Mouse (Mus musculus) CH12.LX (cell line): Measurements from ENCODE around the gene Olfr1373. TPM values are rescaled to one million over a fixed set of nuclear protein-coding genes. Genes with fewer than 3 reads are reported as not detected.
A peak's percentile ranks its signal among the peaks of the same experiment; 100 is the strongest.
"Not testable (repeated sequence)": the region's sequence is repeated elsewhere in the genome, so short reads cannot be mapped to it uniquely, and the experiment has no call there.

ENCODE experiments used
- DNase-seq: peaks from one replicate; pipeline ENCODE4 v3.0.0-alpha.2; 2013; ENCODE audit errors: extremely low read depth
- H3K27ac ChIP-seq: 2 replicates; pipeline ENCODE4 v1.5.1; 2012; ENCODE audit warnings: low read depth, mild to moderate bottlenecking, control low read depth, moderate library complexity; ENCODE audit not compliant: insufficient read depth
- H3K27me3 ChIP-seq: replicated peaks from 2 replicates; pipeline ENCODE3; 2012; ENCODE audit warnings: inconsistent platforms
- H3K36me3 ChIP-seq, 2 experiments: replicated peaks in 1 of 2; 2 replicates each; pipeline versions ENCODE3 to v1.6.1; 2012; ENCODE audit warnings: inconsistent platforms in 1 of 2, low read length in 1 of 2, mild to moderate bottlenecking in 1 of 2, mixed read lengths in 1 of 2, moderate library complexity in 1 of 2; ENCODE audit not compliant: control insufficient read depth in 1 of 2, insufficient read depth in 1 of 2
- H3K4me1 ChIP-seq, 2 experiments: 2 replicates each; pipeline ENCODE4 v1.6.1; 2012; ENCODE audit warnings: inconsistent platforms in 1 of 2, moderate library complexity in 1 of 2; ENCODE audit not compliant: insufficient read depth in 2 of 2, control insufficient read depth in 1 of 2
- H3K4me2 ChIP-seq: 2 replicates; pipeline ENCODE4 v1.6.1; 2012; ENCODE audit warnings: low read depth, mild to moderate bottlenecking, control low read depth; ENCODE audit not compliant: poor library complexity, insufficient read depth, severe bottlenecking
- H3K4me3 ChIP-seq, 3 experiments: fragments of 150-350 bp in 1 of 3; sonication (generic) in 1 of 3; replicated peaks in 1 of 3; 2 replicates each; pipeline versions ENCODE3 to v1.5.1; 2011 to 2012; ENCODE audit warnings: low read depth in 2 of 3, low read length in 2 of 3, mild to moderate bottlenecking in 2 of 3, moderate library complexity in 2 of 3, control low read depth in 1 of 3, improper control_type of control experiment in 1 of 3, inconsistent platforms in 1 of 3, mixed read lengths in 1 of 3; ENCODE audit not compliant: poor library complexity in 1 of 3
- H3K79me2 ChIP-seq: replicated peaks from 2 replicates; pipeline ENCODE4 v1.6.1; 2012; ENCODE audit warnings: mild to moderate bottlenecking, moderate library complexity; ENCODE audit not compliant: control insufficient read depth, poor library complexity, insufficient read depth, severe bottlenecking; ENCODE audit errors: extremely low read depth
- H3K9ac ChIP-seq: 2 replicates; pipeline ENCODE4 v1.6.1; 2012; ENCODE audit warnings: low read depth, mild to moderate bottlenecking, control low read depth, moderate library complexity; ENCODE audit not compliant: insufficient read depth
- H3K9me3 ChIP-seq: replicated peaks from 2 replicates; pipeline ENCODE3; 2012; ENCODE audit warnings: low read length, inconsistent platforms, mixed read lengths
- BHLHE40 ChIP-seq: IDR thresholded peaks from 2 replicates; pipeline ENCODE4 v1.6.1; 2011; ENCODE audit warnings: mild to moderate bottlenecking, low read depth, low read length, improper control_type of control experiment
- CTCF ChIP-seq, 2 experiments: IDR thresholded peaks in 1 of 2; conservative IDR thresholded peaks in 1 of 2; 2 replicates each; pipeline ENCODE4 v1.5.1; 2011 to 2012; ENCODE audit warnings: low read depth in 2 of 2, low read length in 2 of 2, improper control_type of control experiment in 1 of 2, inconsistent platforms in 1 of 2, mild to moderate bottlenecking in 1 of 2, moderate library complexity in 1 of 2
- RAD21 ChIP-seq: IDR thresholded peaks from 2 replicates; pipeline ENCODE4 v1.6.1; 2011; ENCODE audit warnings: low read depth, mild to moderate bottlenecking, low read length, improper control_type of control experiment, moderate library complexity
- SMC3 ChIP-seq: IDR thresholded peaks from 2 replicates; pipeline ENCODE4 v1.6.1; 2011; ENCODE audit warnings: low read depth, low read length, improper control_type of control experiment
- ZKSCAN1 ChIP-seq: IDR thresholded peaks from 2 replicates; pipeline ENCODE4 v1.6.1; 2012; ENCODE audit warnings: low read depth, inconsistent platforms, low read length, improper control_type of control experiment, borderline replicate concordance
- dilution Hi-C: fragments of 300-500 bp; cut with MboI; formaldehyde crosslinking; loops from 2 replicates; pipeline ENCODE4 v1.14.3; 2020; ENCODE audit warnings: low sequenced_read_pairs; ENCODE audit not compliant: extremely low pct_unique_long_range_greater_than_20kb, extremely low pct_ligation_motif_present
- in situ Hi-C: fragments of 300-500 bp; cut with MboI; formaldehyde crosslinking; loops from 3 replicates; pipeline ENCODE4 v1.14.3; 2019; ENCODE audit warnings: low sequenced_read_pairs, low pct_ligation_motif_present, low pct_unique_long_range_greater_than_20kb, mixed read lengths
- polyA plus RNA-seq: library from polyadenylated mRNA; unstranded; fragments of >175 nt; gene quantifications from 2 replicates; pipeline ENCODE4 v1.2.1, GENCODE M21; 2012; ENCODE audit warnings: low read depth; ENCODE audit not compliant: insufficient read length
- total RNA-seq, 2 experiments: library from RNA; depleted of rRNA; stranded (reverse); fragments of 300-350 nt in 1 of 2; fragments of >200 nt in 1 of 2; gene quantifications; 2 replicates each; pipeline ENCODE4 v1.2.3; 2012 to 2014

Olfr1373 gene
- not detected in 2 replicates for total RNA-seq (2012; rRNA removed)
- not detected in 2 replicates for total RNA-seq (2014; rRNA removed)
- not detected in 2 replicates for polyA plus RNA-seq

- dilution Hi-C loops, H3K9ac ChIP-seq, H3K4me1 ChIP-seq, H3K4me2 ChIP-seq, H3K27me3 ChIP-seq, H3K36me3 ChIP-seq, H3K4me3 ChIP-seq, H3K79me2 ChIP-seq, H3K27ac ChIP-seq, DNase-seq, H3K9me3 ChIP-seq: not testable (repeated sequence)
- in situ Hi-C loops: loop anchor here (10.0 kb wide), 1 partner anchor 79 kb away; no protein-coding TSS in a partner anchor
Observed at GRCm38 (mm10) chr11:52145428-52145827, at the start of gene Olfr1373. Olfr1373 (minus strand) TSS chr11:52145528.

- H3K9ac ChIP-seq, in situ Hi-C loops, H3K36me3 ChIP-seq, H3K9me3 ChIP-seq, dilution Hi-C loops, DNase-seq, H3K4me1 ChIP-seq, H3K4me3 ChIP-seq, H3K27ac ChIP-seq, H3K27me3 ChIP-seq, H3K79me2 ChIP-seq, H3K4me2 ChIP-seq: not testable (repeated sequence)
Observed at GRCm38 (mm10) chr11:52180651-52181050, 35.3 kb upstream of the Olfr1373 start.

GRCm38 (mm10) chr11:52179897-52180296 lies 34.6 kb upstream of the Olfr1373 start:
- H3K9ac ChIP-seq, in situ Hi-C loops, H3K27me3 ChIP-seq, H3K27ac ChIP-seq, DNase-seq, H3K79me2 ChIP-seq, dilution Hi-C loops, H3K4me1 ChIP-seq, H3K9me3 ChIP-seq: not testable (repeated sequence)
- TF ChIP-seq CTCF (conservative IDR thresholded peaks at IDR 0.05 in 1 of 2, IDR thresholded peaks at IDR 0.05 in 1 of 2; ENCODE audit: low read depth in 2 of 2, low read length in 2 of 2): peak in 1 of 2 experiments; percentile 42; a peak in 2 of 4 replicates
- peak; percentile 14 for TF ChIP-seq RAD21
- TF ChIP-seq SMC3: peak; percentile 32
- TF ChIP-seq, all 38 proteins: peak for 3; not testable (repeated sequence) for 35
- not testable (repeated sequence) for H3K4me2 ChIP-seq, H3K4me3 ChIP-seq, H3K36me3 ChIP-seq

GRCm38 (mm10) chr11:52168461-52168860 lies 23.1 kb upstream of the Olfr1373 start:
- dilution Hi-C loops: no loop called here
- peaks cover 0 to 4% of the 10 kb centered on the region in 2 experiments; a peak in 1 of 4 replicates for H3K4me1 ChIP-seq
- peak overlapping the region; percentile 92 for H3K4me2 ChIP-seq
- H3K9me3 ChIP-seq: no peaks in the 10 kb centered on the region
- peak; percentile 5 for DNase-seq
- no peaks in the 10 kb centered on the region for H3K36me3 ChIP-seq
- H3K9ac ChIP-seq: no peak overlapping the region
- peak overlapping the region in 2 of 3 experiments; percentile 29 to 56 for H3K4me3 ChIP-seq
- H3K27ac ChIP-seq: no peak overlapping the region
- in situ Hi-C loops: no loop called here
- H3K27me3 ChIP-seq: peaks cover 17% of the 10 kb centered on the region
- no peaks in the 10 kb centered on the region for H3K79me2 ChIP-seq
- TF ChIP-seq BHLHE40 (no peak), ZKSCAN1 (no peak)

GRCm38 (mm10) chr11:52167901-52168302 lies 22.6 kb upstream of the Olfr1373 start:
- peaks cover 19% of the 10 kb centered on the region for H3K27me3 ChIP-seq
- H3K36me3 ChIP-seq, in situ Hi-C loops, H3K79me2 ChIP-seq, H3K9me3 ChIP-seq, H3K4me1 ChIP-seq, DNase-seq, H3K27ac ChIP-seq, H3K9ac ChIP-seq, dilution Hi-C loops: not testable (repeated sequence)
- H3K4me3 ChIP-seq: peak overlapping the region in 1 of 3 experiments; percentile 56
- H3K4me2 ChIP-seq: peak overlapping the region; percentile 92
